Mouse (Mus musculus): ENCODE measurements at regions not wholly inside any gene's neighbourhood (a gene's known extent, or its start where the extent isn't known, plus 50 kb on each side); places are given as distances from the start of the nearest gene placed in this dataset.

DNA sequence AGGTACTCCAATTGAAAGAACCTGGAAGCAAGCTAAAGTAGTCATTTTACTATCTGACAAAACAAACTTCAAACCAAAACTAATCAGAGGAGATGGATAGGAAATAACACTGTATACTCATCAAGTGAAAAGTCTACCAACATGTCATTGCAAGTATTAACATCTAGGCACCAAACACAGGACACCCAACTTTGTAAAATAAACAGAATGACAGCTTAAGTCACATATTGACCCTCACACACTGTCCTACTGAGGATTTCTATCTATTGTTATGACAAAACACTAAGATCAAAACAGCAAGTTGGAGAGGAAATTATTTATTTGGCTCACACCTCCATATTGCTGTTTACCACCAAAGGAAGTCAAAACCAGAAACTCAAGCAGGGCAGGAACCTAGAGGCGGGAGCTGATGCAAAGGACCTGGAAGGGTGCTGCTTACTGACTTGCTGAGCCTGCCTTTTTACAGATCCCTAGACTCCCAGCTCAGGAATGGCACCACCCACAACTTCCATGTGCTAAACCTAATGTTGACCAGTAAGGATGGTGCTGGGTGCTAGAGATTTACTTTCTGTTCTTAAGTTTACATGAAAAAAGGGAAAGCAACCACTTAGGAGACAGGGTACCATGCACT is 244.2 kb downstream of the Prr30 start:
- TF ChIP-seq CTCF (conservative IDR thresholded peaks at IDR 0.05 in 1 of 2, IDR thresholded peaks at IDR 0.05 in 1 of 2; ENCODE audit: low read depth in 2 of 2, low read length in 2 of 2) (no peak), ZMIZ1 (IDR thresholded peaks at IDR 0.05; ENCODE audit: low read depth, low read length) (no peak), JUND (conservative IDR thresholded peaks at IDR 0.05; ENCODE audit: low read depth, low read length) (no peak), ETS1 (conservative IDR thresholded peaks at IDR 0.05; ENCODE audit: low read depth, low read length) (no peak), RCOR1 (conservative IDR thresholded peaks at IDR 0.05; ENCODE audit: low read depth, low read length) (no peak), MAX (IDR thresholded peaks at IDR 0.05; ENCODE audit: low read length) (no peak), SIN3A (IDR thresholded peaks at IDR 0.05; ENCODE audit: low read length) (no peak), USF1 (IDR thresholded peaks at IDR 0.05; ENCODE audit: low read depth, low read length) (no peak)
